Mouse (Mus musculus) myocyte (in vitro differentiated cells): ENCODE measurements around the gene Dlgap4.

Experiments used
- E2F4 ChIP-seq: IDR thresholded peaks from one replicate; pipeline ENCODE4 v1.6.1; 2011; ENCODE audit warnings: mild to moderate bottlenecking, control low read depth, moderate library complexity; ENCODE audit not compliant: insufficient read depth
- MAX ChIP-seq: IDR thresholded peaks from one replicate; pipeline ENCODE4 v1.6.1; 2011; ENCODE audit warnings: low read depth, mild to moderate bottlenecking, control low read depth
- MYOD1 ChIP-seq, 3 experiments: IDR thresholded peaks; one replicate each; pipeline ENCODE4 v1.6.1; 2011; ENCODE audit warnings: control low read depth in 2 of 3, low read depth in 2 of 3, mild to moderate bottlenecking in 2 of 3, moderate library complexity in 1 of 3; ENCODE audit not compliant: insufficient read length in 2 of 3, control insufficient read depth in 1 of 3
- POLR2A ChIP-seq: IDR thresholded peaks from one replicate; pipeline ENCODE4 v1.6.1; 2011; ENCODE audit warnings: low read depth, mild to moderate bottlenecking, control low read depth, moderate library complexity; ENCODE audit not compliant: insufficient read length
- POLR2AphosphoS2 ChIP-seq: IDR thresholded peaks from one replicate; pipeline ENCODE4 v1.6.1; 2011; ENCODE audit warnings: low read depth, control low read depth; ENCODE audit not compliant: insufficient read length
- REST ChIP-seq: IDR thresholded peaks from one replicate; pipeline ENCODE4 v1.6.1; 2011; ENCODE audit warnings: mild to moderate bottlenecking, control low read depth, moderate library complexity; ENCODE audit not compliant: insufficient read depth, insufficient read length
- SRF ChIP-seq: IDR thresholded peaks from one replicate; pipeline ENCODE4 v1.6.1; 2011; ENCODE audit warnings: low read depth; ENCODE audit not compliant: control insufficient read depth, insufficient read length
- TCF12 ChIP-seq: IDR thresholded peaks from one replicate; pipeline ENCODE4 v1.6.1; 2011; ENCODE audit warnings: mild to moderate bottlenecking, control low read depth; ENCODE audit not compliant: poor library complexity, insufficient read depth, severe bottlenecking
- TCF3 ChIP-seq: IDR thresholded peaks from one replicate; pipeline ENCODE4 v1.6.1; 2011; ENCODE audit warnings: low read depth, control low read depth; ENCODE audit not compliant: insufficient read length
- USF1 ChIP-seq: IDR thresholded peaks from one replicate; pipeline ENCODE4 v1.6.1; 2011; ENCODE audit warnings: low read depth, mild to moderate bottlenecking, control low read depth, moderate library complexity

DNA sequence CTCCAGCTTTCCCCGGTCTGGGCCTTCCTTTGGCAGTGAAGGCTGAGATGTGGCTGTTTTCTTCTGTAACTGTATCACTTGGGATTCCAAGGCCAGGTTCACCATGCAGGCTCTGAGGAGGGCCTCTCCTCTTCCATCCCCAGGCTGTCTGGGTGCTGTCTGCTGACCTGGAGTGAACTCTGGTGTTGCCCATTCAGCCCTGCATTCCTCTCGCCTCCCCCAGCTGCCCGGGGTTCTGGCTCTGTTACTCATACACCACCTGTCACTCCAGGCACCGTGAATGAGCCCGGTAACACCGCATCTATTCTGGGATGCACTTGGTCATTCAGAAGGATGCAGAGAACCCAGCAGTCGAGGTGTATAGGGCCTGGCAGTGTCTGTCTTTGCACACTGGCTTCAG lies 123.3 kb downstream of the Dlgap4 start:
- peak; percentile 14 for TF ChIP-seq POLR2A
- TF ChIP-seq MYOD1 (IDR thresholded peaks at IDR 0.05; ENCODE audit: control insufficient read depth in 1 of 3, insufficient read length in 2 of 3, low read depth in 2 of 3) = peak; percentile 82 to 100 (median 97)
- TF ChIP-seq MAX = no peak
- TF ChIP-seq USF1 = no peak
- TF ChIP-seq E2F4 = no peak
- TF ChIP-seq TCF3 = peak; percentile 83
- TF ChIP-seq TCF12 = peak; percentile 90
- no peak for TF ChIP-seq REST
- no peak for TF ChIP-seq SRF
- no peak for TF ChIP-seq POLR2AphosphoS2
